Mouse (Mus musculus): ENCODE measurements around the gene C8a. TPM values are rescaled to one million over a fixed set of nuclear protein-coding genes. Genes with fewer than 3 reads are reported as not detected.

The C8a gene
- polyA plus RNA-seq (2016; fragmentation: Nextera tagmentation; extraction: Ambion mirVana) = not detected in 2 replicates

- Histone ChIP-seq H3K9ac (replicated peaks) (no peak within 1 kb of the TSS), H3K27ac (no peak within 1 kb of the TSS), H3K4me1 (replicated peaks) (no peaks in the 10 kb centered on the region), H3K4me2 (no peak within 1 kb of the TSS), H3K27me3 (no peaks in the 10 kb centered on the region), H3K9me3 (no peaks in the 10 kb centered on the region), H3K36me3 (no peaks in the 10 kb centered on the region), H3K4me3 (replicated peaks) (no peak within 1 kb of the TSS)
- 87% methylated on average over 3 of the region's 3 CpGs for WGBS
- no peak for ATAC-seq (ENCODE audit: insufficient number of reproducible peaks, insufficient read depth, low FRiP score, low TSS enrichment, low read depth)
Measured at GRCm38 (mm10) chr4:104876323-104876722, at the start of gene C8a. C8a (minus strand) TSS chr4:104876398.

- Histone ChIP-seq H3K27me3 (no peaks in the 10 kb centered on the region), H3K27ac (no peak overlapping the region), H3K4me2 (no peak overlapping the region), H3K4me1 (replicated peaks) (no peaks in the 10 kb centered on the region), H3K9ac (replicated peaks) (no peak overlapping the region), H3K36me3 (no peaks in the 10 kb centered on the region), H3K9me3 (no peaks in the 10 kb centered on the region), H3K4me3 (replicated peaks) (no peak overlapping the region)
- ATAC-seq (ENCODE audit: insufficient number of reproducible peaks, insufficient read depth, low FRiP score, low TSS enrichment, low read depth) = no peak
- 83% methylated on average over 5 of the region's 5 CpGs for WGBS
Measured at GRCm38 (mm10) chr4:104925383-104925782, 49.2 kb upstream of the C8a start.

DNA sequence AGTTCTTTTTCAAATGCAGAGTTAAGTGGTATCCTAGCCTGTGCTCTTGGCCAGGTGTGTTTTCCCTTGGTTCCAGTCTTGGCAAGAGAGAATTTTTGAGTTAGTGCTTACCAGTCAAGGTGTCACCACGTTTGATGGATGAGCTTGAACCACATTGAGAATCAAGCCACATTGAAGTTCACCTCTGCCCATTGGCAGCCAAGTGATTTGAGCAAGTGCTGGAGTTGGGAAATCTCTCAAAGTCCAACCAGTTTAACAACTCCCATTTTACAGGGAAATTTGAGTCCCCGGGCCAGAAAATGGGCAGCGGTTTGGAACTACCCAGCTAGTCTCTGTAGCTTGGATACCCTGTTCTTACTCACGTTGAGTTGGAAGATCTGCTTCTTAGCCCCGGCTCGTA, 41.8 kb upstream of the C8a start:
- Histone ChIP-seq H3K4me3 (replicated peaks) (no peak overlapping the region), H3K36me3 (no peaks in the 10 kb centered on the region), H3K27me3 (peaks cover 14% of the 10 kb centered on the region), H3K9ac (replicated peaks) (no peak overlapping the region), H3K4me2 (no peak overlapping the region), H3K9me3 (no peaks in the 10 kb centered on the region), H3K4me1 (replicated peaks) (peaks cover 9% of the 10 kb centered on the region; the same call in 1 of the 2 replicates), H3K27ac (no peak overlapping the region)
- 79% methylated on average over 6 of the region's 6 CpGs for WGBS
- no peak for ATAC-seq (ENCODE audit: insufficient number of reproducible peaks, insufficient read depth, low FRiP score, low TSS enrichment, low read depth)

DNA sequence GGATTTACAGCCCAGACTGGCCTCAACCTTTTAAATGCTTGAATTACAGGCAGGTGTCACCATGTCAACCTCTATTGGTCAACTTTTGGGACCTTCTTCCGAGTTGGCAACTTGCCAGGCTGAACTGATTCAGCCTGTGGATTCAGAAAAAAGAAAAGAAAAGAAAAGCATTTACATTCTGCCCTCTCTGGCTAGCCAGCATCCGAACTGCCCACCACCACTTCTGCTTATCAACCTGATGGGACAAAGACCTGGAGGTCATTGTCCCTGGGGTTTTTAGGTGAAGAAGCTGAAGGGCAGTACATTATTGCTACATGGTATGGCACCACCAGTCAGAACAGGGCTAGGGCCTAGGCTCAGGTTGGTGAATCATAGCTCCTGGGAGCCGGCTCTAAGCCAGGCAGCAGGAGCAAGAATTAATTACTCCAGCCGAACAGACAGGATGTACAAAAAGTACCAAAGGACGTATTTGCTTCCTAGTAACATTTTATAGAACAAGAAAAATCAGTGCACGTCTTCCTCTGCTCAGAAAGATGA, 38.6 kb upstream of the C8a start:
- Histone ChIP-seq H3K27me3 (peaks cover 20% of the 10 kb centered on the region), H3K36me3 (no peaks in the 10 kb centered on the region), H3K4me2 (no peak overlapping the region), H3K4me1 (replicated peaks) (peaks cover 12% of the 10 kb centered on the region; the same call in 1 of the 2 replicates), H3K9ac (replicated peaks) (no peak overlapping the region), H3K27ac (no peak overlapping the region), H3K9me3 (no peaks in the 10 kb centered on the region), H3K4me3 (replicated peaks) (no peak overlapping the region)
- ATAC-seq (ENCODE audit: insufficient number of reproducible peaks, insufficient read depth, low FRiP score, low TSS enrichment, low read depth) = no peak
- 54% methylated on average over 6 of the region's 6 CpGs for WGBS

DNA sequence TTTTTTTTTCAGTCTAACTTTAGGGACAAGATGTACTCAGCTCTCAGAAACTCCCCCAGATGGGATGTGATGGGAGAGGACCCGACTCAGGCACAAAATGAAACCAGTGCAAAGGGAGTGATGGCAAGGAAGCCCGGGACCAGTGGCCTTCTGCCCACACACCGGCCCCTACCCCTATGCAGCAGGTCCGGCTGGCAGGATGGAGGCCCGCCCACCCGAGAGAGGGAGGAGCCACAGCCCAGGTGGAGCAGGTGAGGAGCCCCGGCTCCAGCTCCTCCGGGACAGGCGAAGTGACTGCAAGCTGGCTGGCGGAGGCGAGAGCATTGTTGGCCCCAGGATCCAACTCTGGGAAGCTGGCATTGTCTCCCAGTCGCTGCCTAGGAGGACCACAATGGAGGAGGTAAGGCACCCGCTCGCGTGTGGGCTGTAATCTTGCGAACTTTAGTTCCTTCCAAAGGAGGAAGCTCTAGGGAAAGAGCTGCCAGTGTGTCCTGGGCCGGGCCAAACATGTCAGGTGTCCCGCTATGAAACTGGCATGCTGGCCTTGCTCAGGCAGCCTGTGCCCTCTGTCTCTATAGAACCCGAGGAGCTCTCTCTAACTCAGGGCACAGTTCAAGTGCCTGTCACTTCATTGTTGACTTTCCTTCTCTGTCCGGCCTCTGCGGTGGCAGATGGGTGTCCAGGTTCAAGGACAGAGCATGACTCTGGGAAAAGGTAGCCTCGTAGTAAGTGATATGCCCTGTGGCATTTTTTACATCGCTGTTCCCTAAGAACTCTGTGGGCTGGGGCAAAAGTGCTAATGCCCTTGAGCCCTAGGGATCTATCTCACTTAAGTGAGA, 37.3 kb upstream of the C8a start, which contains the start of gene Fyb2:
Gene Fyb2, plus strand, starts transcription at position 166 of the 839 bp plus-strand sequence.
- Histone ChIP-seq H3K36me3 (no peaks in the 10 kb centered on the region), H3K27me3 (peaks cover 20% of the 10 kb centered on the region), H3K4me3 (replicated peaks) (peak within 1 kb of the TSS; percentile 15; the same call in 1 of the 2 replicates), H3K9me3 (no peaks in the 10 kb centered on the region), H3K4me1 (replicated peaks) (peaks cover 12% of the 10 kb centered on the region; the same call in 1 of the 2 replicates), H3K27ac (no peak within 1 kb of the TSS), H3K4me2 (peak within 1 kb of the TSS; percentile 46), H3K9ac (replicated peaks) (no peak within 1 kb of the TSS)
- no peak for ATAC-seq (ENCODE audit: insufficient number of reproducible peaks, insufficient read depth, low FRiP score, low TSS enrichment, low read depth)
- WGBS = 26% methylated on average over 23 of the region's 23 CpGs

DNA sequence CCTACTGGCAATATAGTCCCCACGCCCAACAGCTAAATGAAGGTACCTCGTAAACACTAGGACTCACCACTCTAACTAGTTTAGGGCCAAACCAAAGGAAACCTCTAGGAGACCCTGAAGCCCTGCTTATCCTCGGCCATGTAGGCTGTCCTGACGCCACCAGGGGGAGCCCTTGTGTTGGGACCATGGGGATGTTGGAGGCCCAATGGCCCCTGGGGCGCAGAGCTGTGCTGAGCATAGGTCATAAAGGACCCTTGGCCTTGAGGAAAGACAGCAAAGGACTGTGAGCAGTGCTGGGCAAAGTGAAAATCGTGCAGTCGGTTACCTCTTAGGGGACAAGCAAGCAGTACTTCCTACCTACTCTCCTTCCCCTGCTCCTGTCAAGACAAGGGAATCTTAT, 35.5 kb upstream of the C8a start:
- Histone ChIP-seq H3K4me1 (replicated peaks) (peaks cover 12% of the 10 kb centered on the region; the same call in 1 of the 2 replicates), H3K27ac (no peak overlapping the region), H3K9me3 (no peaks in the 10 kb centered on the region), H3K4me2 (no peak overlapping the region), H3K27me3 (peaks cover 20% of the 10 kb centered on the region), H3K9ac (replicated peaks) (no peak overlapping the region), H3K4me3 (replicated peaks) (no peak overlapping the region), H3K36me3 (no peaks in the 10 kb centered on the region)
- 20% methylated on average over 7 of the region's 7 CpGs for WGBS
- ATAC-seq (ENCODE audit: insufficient number of reproducible peaks, insufficient read depth, low FRiP score, low TSS enrichment, low read depth) = no peak

DNA sequence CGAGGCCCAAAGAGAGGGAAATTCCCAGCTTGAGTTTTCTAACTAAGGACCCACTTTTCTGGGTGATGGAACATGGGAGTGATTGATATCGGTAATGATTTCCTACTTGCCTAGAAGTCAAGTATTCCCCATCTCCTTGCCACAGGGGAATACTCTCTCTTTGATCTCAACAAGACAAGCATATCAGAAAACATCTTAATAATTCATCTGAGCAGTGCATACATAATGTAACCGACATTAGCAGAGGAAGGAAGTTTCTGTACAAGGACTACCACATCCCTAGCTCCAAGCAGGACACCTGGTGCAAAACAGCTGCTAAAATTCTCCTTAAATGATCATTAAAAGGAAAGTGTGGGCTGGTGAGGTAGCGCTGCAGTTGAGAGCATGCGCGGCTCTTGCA, 28.9 kb upstream of the C8a start:
- ATAC-seq (ENCODE audit: insufficient number of reproducible peaks, insufficient read depth, low FRiP score, low TSS enrichment, low read depth) = no peak
- WGBS = 89% methylated on average over 6 of the region's 6 CpGs

GRCm38 (mm10) chr4:104902836-104903235, 26.6 kb upstream of the C8a start:
- Histone ChIP-seq H3K4me3 (replicated peaks) (no peak overlapping the region), H3K9ac (replicated peaks) (no peak overlapping the region), H3K36me3 (no peaks in the 10 kb centered on the region), H3K4me1 (replicated peaks) (no peaks in the 10 kb centered on the region), H3K27ac (no peak overlapping the region), H3K27me3 (no peaks in the 10 kb centered on the region), H3K9me3 (no peaks in the 10 kb centered on the region), H3K4me2 (no peak overlapping the region)
- WGBS = 84% methylated on average over 2 of the region's 2 CpGs
- ATAC-seq (ENCODE audit: insufficient number of reproducible peaks, insufficient read depth, low FRiP score, low TSS enrichment, low read depth) = no peak

More for the DNA sequence above, 28.9 kb upstream of the C8a start:
- H3K27ac ChIP-seq = no peak overlapping the region
- H3K4me3 ChIP-seq (replicated peaks) = no peak overlapping the region
- no peaks in the 10 kb centered on the region for H3K27me3 ChIP-seq
- no peaks in the 10 kb centered on the region for H3K9me3 ChIP-seq
- H3K9ac ChIP-seq (replicated peaks) = no peak overlapping the region
- no peak overlapping the region for H3K4me2 ChIP-seq
- no peaks in the 10 kb centered on the region for H3K36me3 ChIP-seq
- H3K4me1 ChIP-seq (replicated peaks) = no peaks in the 10 kb centered on the region

DNA sequence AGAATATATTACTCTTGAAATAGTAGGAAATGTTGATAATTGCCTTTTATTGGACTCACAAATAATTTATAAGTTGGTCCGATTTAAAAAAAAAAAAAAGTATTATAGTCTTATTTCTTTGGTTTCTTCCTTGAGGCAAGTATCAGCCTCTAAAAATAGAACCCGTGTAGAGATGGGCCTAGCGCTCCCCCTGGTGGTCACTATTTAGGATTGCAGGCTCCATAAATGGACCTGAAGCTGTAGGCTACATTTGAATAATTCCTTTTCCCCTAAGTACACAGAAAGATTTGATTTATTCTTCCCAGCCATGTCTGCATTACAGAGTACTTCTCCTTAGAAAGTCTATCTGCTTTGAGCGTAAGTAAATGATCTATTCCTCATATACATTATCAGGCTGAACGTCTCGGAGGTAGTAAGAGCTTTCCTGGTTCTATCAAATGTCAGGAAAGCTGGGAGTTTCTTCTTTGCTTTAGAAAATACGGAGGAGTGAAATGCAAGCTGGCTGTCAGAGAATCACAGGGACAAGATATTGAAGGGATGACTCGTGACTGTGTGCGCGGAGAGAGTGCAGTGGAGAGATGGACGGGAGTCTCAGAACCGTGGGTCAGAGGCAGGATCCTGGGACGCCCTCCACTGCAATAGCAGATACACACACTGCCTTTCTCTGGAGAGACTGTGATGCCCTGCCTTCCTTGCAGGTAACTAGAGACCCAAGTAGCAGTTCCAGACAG, 18.0 kb upstream of the C8a start:
- no peak overlapping the region for H3K9ac ChIP-seq (replicated peaks)
- ATAC-seq (ENCODE audit: insufficient number of reproducible peaks, insufficient read depth, low FRiP score, low TSS enrichment, low read depth) = no peak
- 61% methylated on average over 13 of the region's 13 CpGs for WGBS

GRCm38 (mm10) chr4:104893588-104893987, 17.4 kb upstream of the C8a start:
- no peaks in the 10 kb centered on the region for H3K4me1 ChIP-seq (replicated peaks)
- no peaks in the 10 kb centered on the region; the same call in 1 of the 2 replicates for H3K9me3 ChIP-seq
- ATAC-seq (ENCODE audit: insufficient number of reproducible peaks, insufficient read depth, low FRiP score, low TSS enrichment, low read depth) = no peak
- H3K27me3 ChIP-seq = 0 out of 2 replicates have a peak, but pooled peaks cover 8% of the 10 kb centered on the region
- H3K4me2 ChIP-seq = no peak overlapping the region
- H3K36me3 ChIP-seq = no peaks in the 10 kb centered on the region
- WGBS = 80% methylated on average over 5 of the region's 5 CpGs
- no peak overlapping the region for H3K9ac ChIP-seq (replicated peaks)
- no peak overlapping the region for H3K27ac ChIP-seq
- no peak overlapping the region for H3K4me3 ChIP-seq (replicated peaks)

More for the DNA sequence above, 18.0 kb upstream of the C8a start:
- H3K27me3 ChIP-seq = 0 out of 2 replicates have a peak, but pooled peaks cover 8% of the 10 kb centered on the region
- H3K9me3 ChIP-seq = no peaks in the 10 kb centered on the region; the same call in 1 of the 2 replicates
- H3K27ac ChIP-seq = no peak overlapping the region
- no peaks in the 10 kb centered on the region for H3K4me1 ChIP-seq (replicated peaks)
- no peak overlapping the region for H3K4me3 ChIP-seq (replicated peaks)
- no peak overlapping the region for H3K4me2 ChIP-seq
- H3K36me3 ChIP-seq = no peaks in the 10 kb centered on the region

- no peak overlapping the region for H3K4me3 ChIP-seq (replicated peaks)
- no peak overlapping the region for H3K4me2 ChIP-seq
- H3K36me3 ChIP-seq = no peaks in the 10 kb centered on the region
- H3K27ac ChIP-seq = no peak overlapping the region
- no peaks in the 10 kb centered on the region for H3K4me1 ChIP-seq (replicated peaks)
- ATAC-seq (ENCODE audit: insufficient number of reproducible peaks, insufficient read depth, low FRiP score, low TSS enrichment, low read depth) = no peak
- H3K9ac ChIP-seq (replicated peaks) = no peak overlapping the region
- H3K9me3 ChIP-seq = no peaks in the 10 kb centered on the region
- peaks cover 10% of the 10 kb centered on the region; the same call in 1 of the 2 replicates for H3K27me3 ChIP-seq
- 93% methylated on average over 7 of the region's 7 CpGs for WGBS
Measured at GRCm38 (mm10) chr4:104891708-104892107, 15.5 kb upstream of the C8a start.
